Mouse (Mus musculus): ENCODE measurements at regions not wholly inside any gene's neighbourhood (a gene's known extent, or its start where the extent isn't known, plus 50 kb on each side); places are given as distances from the start of the nearest gene placed in this dataset.

GRCm38 (mm10) chr2:51847964-51848363, 87.0 kb downstream of the Rbm43 start:
- no peak for TF ChIP-seq GATA1 (IDR thresholded peaks at IDR 0.05; ENCODE audit: borderline replicate concordance, low read length)
- no peak for TF ChIP-seq FLI1 (IDR thresholded peaks at IDR 0.05; ENCODE audit: low read length)

Data from megakaryocyte, embryonic 14.5 days (primary cell).